Mouse (Mus musculus): ENCODE results near the gene Napsa. TPM values are rescaled to one million over a fixed set of nuclear protein-coding genes. Genes with fewer than 3 reads are reported as not detected.

Gene Napsa
- 43.4 and 48.5 TPM in 2 replicates for total RNA-seq (2017)

DNA sequence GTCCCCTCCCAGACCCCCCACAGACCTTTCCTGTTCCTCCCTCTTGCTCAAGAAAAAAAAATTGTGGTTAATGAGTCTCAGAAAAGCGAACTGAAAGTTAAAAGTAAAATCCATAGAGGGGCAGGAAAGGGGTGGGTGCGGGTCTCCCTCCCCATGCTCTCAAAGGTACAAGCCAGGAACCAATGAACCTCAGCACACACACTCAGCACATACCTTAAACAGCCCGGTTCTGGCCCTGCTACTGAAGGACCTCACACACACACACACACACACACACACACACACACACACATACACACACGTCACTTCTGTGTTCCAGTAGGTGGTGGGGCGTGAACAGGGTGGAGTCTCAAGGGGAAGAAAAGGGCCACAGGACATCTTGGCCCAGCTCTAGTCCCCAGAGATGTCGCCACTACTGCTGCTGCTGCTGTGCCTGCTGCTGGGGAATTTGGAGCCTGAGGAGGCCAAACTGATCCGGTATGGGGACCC lies at the start of gene Napsa:
TSS of gene Napsa (plus strand) at position 168 of the 489 bp plus-strand sequence.
- ATAC-seq (replicated peaks; ENCODE audit: low read depth, poor library complexity, severe bottlenecking), result peak; percentile 87

DNA sequence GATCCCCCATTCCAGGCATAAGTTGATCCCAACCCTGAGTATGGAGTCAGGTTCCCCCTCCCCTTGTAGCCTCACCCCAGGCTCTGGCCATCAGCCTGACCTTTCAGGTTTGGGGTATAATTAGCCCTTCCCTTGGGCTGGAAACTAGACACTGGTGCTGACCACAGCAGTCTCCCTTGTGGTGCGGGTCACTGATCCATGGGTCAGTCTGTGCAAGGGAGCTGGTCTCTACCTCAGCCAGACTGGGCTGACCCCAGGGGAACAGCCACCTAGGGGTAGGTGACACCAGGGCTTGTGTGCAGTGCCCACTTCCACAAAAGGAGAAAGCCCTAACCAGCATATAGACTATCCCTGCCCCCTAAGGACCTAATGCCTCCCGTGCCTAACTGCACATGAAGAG lies 49.1 kb upstream of the Napsa start:
- ATAC-seq (replicated peaks; ENCODE audit: low read depth, poor library complexity, severe bottlenecking), result no peak

DNA sequence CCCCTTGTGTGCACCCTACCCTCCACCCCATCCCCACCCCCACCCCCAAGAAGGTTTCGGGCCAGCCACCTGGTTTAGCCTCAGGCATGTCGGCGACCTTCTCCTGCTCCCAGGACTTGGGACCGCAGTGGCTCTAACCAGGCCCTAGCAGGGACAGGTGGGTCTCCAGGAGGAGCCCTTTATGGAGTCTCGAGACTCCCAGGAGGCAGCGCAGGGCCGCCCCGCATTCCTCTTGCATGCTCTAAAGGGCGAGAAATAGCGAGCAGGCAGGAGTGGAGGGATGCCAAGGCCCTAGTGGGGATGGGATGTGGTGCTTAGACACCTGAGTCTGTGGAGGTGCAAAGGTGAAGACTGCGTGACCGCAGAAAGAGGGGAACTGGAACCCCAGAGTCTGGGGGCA lies 47.7 kb upstream of the Napsa start, which contains the start of gene Mybpc2:
TSS of gene Mybpc2 (minus strand) at position 155 of the 400 bp plus-strand sequence.
- ATAC-seq (replicated peaks; ENCODE audit: low read depth, poor library complexity, severe bottlenecking), result no peak

DNA sequence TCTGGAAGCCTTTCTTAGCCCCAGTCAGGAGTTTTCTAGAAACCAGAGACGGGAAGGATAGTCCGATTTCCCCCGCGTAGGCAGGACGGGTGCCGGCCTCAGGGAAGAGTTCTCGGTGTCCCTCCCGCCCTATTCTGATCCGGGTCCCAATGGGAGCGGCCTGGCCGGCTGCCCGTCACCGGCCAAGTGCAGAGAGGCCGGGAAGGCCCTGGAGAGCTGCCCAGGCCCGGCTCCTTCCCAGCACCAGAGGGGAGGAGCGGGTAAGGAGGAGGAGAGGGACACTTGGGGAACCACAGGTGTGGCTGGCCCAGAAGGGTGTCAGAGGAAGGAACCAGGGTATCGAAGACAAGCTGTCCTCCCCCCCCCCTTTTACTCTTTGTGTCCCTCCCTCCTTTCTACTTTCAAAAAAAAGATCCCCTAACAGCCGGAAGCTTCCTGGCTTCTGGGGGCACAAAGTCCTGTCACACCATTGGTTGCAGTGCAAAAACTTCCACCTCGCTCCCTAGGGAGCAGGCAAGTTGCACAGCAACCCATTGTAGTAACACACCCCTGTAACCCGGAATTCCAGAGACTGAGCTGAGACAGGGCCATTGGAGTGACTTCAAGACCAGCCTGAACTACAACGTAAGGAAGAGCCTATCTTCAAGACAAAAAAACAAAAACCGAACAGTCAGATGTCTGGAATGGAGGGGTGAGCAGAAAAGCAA lies 46.9 kb upstream of the Napsa start:
- ATAC-seq (replicated peaks; ENCODE audit: low read depth, poor library complexity, severe bottlenecking), result no peak

DNA sequence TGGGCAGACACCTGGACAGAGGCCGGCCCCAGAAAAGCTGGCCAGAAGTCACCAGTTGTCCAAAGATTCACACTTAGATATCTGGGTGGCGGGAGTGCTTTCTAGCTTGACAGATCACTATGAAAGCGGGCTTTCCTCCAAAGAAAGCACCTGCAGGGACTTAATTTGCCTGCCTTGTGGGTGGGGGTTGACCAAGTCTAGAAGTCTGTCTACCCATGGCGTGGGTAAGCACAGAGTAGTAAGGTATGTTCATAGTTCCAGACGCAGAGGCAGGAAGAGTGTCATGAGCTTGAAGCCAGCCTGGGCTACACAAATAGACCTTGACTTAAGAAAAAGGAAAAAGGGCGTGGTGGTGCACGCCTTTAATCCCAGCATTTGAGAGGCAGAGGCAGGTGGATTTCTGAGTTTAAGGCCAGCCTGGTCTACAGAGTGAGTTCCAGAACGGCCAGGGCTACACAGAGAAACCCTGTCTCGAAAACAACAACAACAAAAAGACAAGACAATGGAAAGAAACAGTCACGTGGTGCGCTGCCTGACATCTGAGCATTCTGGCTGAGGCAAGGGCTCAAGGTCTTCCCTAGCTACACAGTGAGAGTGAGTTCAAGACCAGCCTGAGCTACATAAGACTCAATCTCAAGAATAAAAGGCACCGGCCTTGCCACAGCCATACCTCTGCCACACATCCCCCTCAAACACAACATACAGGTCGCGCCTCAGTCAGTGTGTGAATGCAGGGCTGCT lies 45.6 kb upstream of the Napsa start:
- ATAC-seq (replicated peaks; ENCODE audit: low read depth, poor library complexity, severe bottlenecking), result no peak

DNA sequence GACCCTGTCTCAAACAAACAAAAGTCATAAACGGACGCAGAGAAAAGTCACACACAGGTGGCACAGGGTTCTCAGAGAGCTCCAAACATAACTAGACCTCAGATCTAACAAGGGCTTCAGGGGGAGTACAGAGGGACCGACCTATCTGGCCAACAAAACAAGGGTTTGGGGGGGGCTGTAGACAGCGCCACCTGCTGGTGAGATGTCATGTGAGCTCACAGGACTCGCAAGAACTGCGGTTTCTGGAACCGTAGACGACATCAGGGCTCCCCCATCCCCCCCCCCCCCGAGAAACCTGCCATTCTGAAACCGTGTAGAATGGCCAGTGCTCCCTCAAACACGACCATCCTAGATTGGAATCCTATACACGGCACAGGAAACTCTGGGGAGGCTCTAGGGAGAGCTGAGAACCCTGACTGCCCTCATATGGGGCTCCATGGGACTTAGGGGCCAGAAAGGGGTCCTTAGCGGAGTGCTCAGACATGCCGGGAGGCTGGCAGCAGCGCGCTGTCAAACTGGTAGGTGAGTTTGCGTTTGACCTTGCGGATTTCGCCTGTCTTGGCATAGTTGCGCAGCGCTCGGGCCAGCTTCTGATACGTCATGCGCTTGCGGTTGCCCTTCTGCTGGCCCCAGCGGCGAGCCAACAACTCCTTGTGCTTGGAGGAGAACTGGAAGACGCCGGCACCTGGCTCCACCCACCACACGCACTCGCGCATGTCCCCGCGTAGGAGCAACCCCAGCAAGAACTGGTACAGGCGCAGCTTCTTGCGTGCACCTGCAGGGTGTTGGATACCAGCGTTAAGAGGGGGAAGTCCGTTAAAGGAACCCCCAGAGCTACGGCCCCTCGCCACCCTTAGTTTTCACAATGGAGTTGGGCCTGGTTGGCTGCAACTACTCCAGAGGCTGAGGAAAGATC lies 44.4 kb upstream of the Napsa start:
- peak; percentile 81 for ATAC-seq (replicated peaks; ENCODE audit: low read depth, poor library complexity, severe bottlenecking)

DNA sequence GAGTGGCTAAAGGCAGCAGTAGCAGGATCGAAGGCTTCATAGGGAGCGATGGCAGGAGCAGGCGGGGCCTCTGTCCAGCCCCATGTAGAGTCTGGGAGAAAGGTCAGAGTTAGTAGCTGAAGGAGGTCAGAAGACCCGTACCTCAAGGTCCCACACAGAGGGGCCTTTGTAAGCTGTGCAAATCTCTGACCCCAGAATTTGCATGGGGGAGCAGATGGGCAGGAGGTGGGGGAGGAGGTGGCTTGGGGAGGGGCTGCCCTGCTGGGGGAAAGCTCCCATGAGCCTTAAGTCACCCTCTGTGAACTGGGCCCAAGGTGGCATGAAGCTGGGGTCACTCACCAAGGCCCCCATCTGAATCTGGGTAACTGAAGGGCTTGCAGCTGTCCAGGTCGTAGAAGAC lies 42.7 kb upstream of the Napsa start:
- no peak for ATAC-seq (replicated peaks; ENCODE audit: low read depth, poor library complexity, severe bottlenecking)

DNA sequence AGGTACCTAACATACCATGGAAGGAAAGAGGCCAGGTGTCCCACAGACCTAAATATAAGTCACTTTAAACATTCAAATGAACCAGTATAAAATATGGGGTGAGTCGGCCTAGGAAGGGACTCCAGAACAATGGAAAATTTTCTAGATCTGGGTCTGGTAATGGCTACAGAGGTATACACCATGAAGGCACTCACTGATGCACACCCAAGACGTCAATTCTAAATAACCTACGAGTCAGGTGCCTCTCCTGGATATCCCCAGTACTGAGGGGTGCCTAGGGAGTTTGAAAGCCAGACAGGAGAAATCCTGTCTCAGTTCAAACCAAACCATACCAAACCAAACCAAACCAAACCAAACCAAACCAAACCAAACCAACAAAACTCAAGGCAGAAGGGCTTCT lies 41.7 kb upstream of the Napsa start:
- no peak for ATAC-seq (replicated peaks; ENCODE audit: low read depth, poor library complexity, severe bottlenecking)

DNA sequence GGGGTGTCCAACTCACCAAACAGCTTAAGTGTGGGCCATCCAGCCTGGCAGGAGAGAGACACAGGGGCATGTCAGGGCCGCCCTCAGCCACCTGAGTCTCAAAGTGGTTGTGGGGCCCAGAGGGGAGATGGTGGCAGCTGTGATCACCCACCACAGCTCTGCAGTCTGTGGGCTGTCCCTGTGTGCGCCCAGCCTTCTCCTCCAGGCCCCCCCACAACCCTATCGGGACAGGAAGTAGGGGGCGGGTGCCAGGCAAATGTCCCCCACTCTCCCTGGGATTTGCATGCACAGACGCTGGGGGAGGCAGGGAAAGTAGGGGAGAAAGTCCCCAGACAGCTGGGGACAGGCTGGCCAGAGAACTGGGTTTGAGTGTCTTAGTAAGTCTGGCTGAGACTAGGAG lies 41.0 kb upstream of the Napsa start:
- no peak for ATAC-seq (replicated peaks; ENCODE audit: low read depth, poor library complexity, severe bottlenecking)

DNA sequence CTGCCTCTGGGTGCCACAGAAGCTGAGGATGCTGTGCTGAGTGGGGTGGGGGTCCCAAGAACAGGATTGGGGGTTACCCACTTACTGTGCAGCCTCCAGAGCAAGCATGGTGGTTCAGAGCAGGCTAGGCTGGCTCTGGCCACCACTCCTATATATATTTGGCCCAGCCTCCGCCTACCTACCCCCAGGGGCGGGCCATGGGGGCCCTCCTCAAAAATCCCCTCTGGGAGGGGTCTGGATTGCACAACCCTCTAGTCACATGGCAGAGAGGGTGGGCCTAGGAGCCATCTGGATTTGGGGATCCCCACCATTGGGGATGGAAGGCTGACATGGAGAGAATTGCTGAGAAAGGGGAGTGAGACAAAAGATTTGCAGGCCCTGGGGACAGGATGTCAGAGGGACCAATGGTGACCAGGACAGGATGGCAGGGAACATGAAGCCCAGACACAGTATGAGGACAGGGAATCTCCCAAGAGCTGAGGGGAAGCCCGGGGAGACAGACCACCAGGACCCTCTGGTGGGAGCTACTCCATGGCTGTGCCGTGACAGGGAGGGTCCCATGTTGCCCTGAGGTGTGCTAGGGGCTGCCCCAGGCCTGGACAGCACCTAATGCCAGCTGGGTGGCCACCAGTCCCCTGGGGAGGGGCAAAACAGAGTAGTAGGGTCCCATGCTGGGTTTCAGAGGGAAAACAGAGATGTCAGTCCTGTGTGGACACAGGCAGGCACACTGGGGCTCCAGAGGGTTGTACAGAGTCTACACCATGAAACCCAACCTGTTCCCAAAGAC lies 40.0 kb upstream of the Napsa start, which contains the start of gene Spib:
TSS of gene Spib (minus strand) at position 126 of the 787 bp plus-strand sequence.
- no peak for ATAC-seq (replicated peaks; ENCODE audit: low read depth, poor library complexity, severe bottlenecking)

DNA sequence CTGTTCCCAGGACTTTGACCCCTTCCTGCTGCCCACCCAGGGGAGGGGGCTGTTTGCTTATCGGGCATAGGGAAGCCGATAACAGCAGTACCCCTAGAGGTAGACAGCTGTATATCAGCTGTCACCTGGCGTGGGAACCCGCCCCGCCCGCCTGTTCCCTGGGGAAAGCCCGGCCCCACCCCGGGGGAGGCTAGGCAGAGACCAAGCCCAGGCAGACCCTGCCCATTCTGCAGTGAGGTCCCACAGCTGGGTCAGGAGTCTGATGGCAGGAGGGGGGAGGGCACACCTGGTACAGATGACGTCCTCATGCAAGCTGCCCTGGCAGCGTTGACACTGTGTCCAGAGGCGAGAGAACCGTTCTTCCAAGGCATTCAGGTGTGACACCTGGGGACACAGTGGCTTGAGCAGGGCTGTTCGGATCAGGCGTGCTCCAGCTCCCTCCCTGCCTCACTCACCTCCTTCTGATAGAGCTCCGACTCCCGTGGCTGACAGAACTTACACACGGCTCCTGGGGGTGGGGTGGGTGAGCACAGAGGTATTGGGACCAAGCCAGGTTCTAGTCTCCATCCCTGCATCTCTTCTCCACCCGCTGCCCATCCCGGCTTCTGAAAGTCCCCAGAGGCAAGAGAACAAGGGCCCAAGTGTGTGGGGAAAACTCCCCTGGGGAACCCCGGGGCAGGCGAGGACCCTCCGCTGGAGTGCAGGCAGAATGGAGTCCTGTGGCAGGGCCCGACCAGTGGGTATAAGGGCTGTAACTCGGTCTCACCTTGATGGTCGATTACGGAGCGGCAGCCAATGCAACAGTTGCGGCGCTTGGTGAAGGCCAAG lies 39.0 kb upstream of the Napsa start:
- ATAC-seq (replicated peaks; ENCODE audit: low read depth, poor library complexity, severe bottlenecking), result no peak

DNA sequence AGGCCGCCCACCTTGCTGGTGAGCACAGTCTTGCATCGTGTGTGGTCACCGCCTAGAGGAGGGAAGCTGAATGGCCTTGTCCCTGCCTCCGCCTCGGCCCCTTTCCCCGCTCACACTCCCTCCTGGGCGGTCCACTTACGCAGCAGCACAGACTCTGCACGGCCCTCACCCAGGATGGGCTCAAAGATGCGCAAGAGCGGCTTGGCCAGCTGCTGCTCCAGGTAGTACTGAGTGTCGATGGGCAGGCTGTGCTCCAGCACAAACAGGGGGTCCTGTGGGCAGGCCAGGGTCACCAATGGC lies 38.5 kb upstream of the Napsa start:
- ATAC-seq (replicated peaks; ENCODE audit: low read depth, poor library complexity, severe bottlenecking), result no peak

DNA sequence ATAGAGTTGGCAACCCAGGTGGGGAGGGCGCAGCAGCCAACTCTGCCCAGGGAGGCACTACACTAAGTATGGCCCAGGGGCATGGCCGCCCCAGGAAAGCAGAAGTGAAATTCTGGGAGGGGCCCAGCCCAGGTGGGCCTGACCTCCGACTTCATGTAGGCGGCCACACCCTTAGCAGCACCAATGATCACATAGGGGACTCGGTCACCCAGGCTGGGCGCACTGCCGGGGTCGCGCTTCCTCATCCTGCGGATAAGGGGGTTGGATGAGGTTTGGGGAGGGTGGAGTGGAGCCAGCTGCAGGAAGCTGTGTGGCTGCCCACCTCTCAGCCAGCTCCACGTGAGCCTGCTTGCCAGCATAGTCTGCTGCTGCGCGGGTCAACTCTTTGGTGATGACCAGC lies 37.9 kb upstream of the Napsa start:
- ATAC-seq (replicated peaks; ENCODE audit: low read depth, poor library complexity, severe bottlenecking), result peak; percentile 79

DNA sequence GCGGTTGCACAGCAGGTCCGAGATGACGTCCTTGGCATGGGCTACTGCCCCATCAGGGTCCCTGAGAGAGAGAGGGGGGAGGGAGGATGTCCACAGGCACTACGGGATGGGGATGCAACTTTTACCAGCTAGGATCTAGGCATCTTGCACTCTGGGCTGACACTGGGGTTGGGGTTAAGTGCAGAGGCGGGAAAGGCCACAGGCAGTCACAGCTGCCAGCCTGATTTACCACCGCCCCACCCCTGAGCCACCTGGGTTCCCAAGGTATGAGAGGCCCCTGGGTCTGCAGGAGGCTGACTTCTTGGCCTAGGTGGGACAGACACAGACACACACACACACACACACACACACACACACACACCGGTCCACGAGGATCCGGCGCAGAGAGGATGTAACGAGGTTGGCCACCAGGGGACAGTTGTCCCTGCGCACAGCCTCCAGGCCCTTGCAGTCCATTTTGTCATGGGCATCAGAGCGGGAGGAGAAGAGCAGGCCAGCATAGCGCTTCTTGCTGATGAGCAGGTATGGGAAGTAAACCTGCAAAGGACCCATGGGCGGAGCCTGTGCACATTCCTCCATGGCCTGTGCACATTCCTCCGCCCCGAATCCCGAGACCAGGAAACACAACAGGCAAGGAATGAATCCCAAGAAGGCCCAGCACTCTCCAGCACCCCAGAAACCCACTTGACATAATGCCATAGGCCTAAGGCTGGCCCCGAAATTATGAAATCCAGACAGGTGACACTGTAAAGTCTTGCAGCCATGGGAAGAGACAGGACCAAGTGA lies 37.3 kb upstream of the Napsa start:
- ATAC-seq (replicated peaks; ENCODE audit: low read depth, poor library complexity, severe bottlenecking), result no peak

DNA sequence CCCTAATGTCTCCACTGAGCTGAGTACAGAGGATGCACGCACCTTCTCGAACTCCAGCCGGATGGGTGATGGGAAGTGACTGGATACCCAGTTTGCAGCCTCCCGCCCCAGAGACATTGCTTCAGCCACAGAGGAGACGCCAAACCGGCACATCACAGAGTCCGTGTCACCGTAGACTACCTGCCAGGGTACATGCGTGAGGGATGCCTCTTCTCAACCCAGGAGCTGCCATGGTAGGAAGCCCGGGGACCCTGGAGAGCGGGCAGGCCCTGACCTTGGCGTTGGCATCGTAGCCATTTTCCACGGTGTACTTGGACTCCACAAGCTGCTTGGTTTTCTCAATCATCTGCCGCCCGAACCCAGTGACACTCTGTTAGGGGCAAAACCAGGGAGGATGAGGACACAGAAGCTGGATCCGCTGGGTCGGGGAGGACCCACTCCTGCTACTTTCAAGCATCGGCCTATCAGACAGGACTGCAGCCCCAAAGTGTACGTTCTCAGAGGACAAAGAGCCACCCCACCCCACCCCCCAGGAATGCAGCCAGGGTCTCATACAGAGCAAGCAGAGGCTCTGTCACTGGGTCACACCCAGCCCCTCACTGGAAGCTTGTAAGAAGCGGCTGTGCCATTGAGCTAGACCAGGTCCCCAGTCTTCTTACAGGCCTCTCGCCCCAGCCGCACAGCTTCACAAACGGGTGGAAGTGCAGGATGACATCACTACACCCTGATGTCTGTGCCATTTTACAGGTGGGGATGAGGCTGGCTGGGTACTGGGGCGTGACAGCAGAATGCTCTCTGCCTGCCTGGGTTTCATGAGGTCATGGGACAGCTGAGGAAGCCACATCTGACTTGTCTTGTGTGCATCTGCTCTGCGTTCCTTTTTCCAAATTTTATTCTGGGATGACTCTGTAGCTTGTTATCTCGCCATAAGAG lies 36.3 kb upstream of the Napsa start:
- ATAC-seq (replicated peaks; ENCODE audit: low read depth, poor library complexity, severe bottlenecking), result no peak

DNA sequence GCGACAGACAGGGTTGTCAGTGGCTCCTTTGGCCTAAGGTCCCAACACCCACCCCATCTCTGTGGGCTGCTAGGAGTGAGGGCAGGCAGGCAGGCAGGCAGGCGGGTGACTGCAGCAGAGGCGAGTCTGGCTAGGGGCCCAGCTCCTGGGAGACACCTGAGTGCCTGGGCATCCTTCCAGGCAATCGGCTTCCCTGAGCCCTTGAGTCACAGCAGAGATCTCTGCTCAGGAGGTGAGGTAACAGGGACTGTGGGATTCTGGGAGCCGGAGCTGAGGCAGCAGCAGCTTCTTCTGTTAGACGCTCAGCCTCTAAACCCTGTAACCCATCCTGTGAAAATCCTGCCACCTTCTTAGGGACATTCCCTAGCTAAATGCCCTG lies 35.6 kb upstream of the Napsa start:
- ATAC-seq (replicated peaks; ENCODE audit: low read depth, poor library complexity, severe bottlenecking), result no peak

DNA sequence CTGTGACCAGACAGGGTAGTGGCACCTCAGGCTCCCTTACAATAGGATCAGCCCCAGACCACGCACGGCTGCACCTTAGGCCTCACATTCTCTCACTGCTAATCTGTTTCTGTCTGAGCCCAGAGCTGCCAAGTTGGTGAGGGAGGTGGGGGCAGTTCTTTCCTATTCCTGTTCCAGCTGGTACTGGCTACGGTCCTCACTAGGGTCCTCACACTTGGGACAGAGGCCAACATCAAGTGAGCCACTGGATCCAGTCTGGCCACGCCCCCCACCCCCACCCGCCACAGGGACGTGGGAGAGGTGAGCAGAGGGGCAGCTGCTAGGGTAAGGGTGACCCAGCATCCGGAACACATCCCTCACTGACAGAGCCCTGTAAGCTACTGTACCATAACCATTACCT lies 35.2 kb upstream of the Napsa start:
- no peak for ATAC-seq (replicated peaks; ENCODE audit: low read depth, poor library complexity, severe bottlenecking)
